Mouse (Mus musculus) CD4-positive, CD25-positive, alpha-beta regulatory T cell, adult 4 months (primary cell): Measurements from ENCODE around the gene Ncapg2. TPM values are rescaled to one million over a fixed set of nuclear protein-coding genes. Genes with fewer than 3 reads are reported as not detected.

Experiments used
- ATAC-seq: one replicate; pipeline ENCODE4 v1.8.0; 2017
- polyA plus RNA-seq, 2 experiments: library from polyadenylated mRNA; unstranded; fragments of 100-300 nt; shearing (Covaris generic); gene quantifications; one replicate each; pipeline ENCODE4 v1.2.1; 2017

The Ncapg2 gene
- 1 to 10 TPM; 7.1 to 8.4 TPM for polyA plus RNA-seq

GRCm38 (mm10) chr12:116405045-116405835 is at the start of gene Ncapg2:
Gene Ncapg2, plus strand, starts transcription at chr12:116405402.
- ATAC-seq = peak; percentile 99

DNA sequence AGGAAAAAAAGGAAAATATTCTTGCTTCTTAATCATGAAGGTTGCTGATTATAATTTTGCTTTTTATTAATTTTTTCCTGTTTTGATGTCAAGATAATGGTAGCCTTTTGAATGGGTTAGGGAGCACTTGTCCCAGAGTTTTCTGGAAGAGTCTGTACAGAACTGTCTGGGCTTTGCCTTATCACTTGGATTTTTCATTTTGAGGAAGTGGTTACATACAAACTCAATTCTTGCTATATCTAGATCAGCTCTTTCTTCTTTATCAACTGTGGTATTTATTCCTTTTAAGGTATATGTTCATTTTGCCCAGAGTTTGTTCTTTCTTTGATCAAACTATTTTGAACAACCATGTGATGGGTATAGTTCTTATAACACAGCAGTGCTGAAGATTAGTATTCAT is 43.1 kb upstream of the Ncapg2 start:
- no peak for ATAC-seq

DNA sequence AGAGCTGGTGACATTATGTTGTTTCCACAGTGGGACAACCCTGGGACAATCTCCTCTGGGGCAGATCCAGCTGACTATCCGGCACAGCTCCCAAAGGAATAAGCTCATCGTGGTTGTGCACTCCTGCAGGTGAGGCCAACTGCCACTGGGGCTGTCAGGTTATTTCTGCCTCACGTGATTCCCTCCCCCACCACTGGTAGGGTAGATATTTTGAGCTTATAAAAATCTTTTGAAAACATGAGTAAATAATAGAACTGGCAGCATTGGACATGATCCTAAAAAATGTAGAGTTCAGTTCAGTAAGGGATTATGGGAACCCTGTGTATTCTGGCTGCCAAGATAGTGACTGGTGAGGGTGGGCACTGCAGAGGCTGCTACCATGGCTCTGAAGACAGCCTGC is 38.3 kb upstream of the Ncapg2 start:
- ATAC-seq = no peak

DNA sequence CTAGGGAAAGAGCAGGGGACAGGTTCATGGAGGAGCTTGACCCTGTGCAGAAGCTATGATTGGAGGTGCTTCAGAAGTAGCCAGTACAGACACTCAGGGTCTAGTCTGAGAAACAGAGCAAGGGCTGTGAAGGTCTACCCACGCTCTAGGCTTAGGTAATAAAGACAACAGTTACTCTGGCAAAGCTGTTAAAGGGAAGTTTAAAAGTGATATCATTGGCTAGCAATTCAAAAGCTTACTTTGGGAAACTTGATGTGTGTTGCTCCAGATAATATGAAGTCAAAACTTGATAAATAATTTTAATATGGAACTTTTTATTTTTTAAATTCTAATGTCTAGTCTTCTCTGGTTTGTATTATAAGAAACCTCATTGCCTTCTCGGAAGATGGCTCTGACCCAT is 37.9 kb upstream of the Ncapg2 start:
- ATAC-seq = no peak

DNA sequence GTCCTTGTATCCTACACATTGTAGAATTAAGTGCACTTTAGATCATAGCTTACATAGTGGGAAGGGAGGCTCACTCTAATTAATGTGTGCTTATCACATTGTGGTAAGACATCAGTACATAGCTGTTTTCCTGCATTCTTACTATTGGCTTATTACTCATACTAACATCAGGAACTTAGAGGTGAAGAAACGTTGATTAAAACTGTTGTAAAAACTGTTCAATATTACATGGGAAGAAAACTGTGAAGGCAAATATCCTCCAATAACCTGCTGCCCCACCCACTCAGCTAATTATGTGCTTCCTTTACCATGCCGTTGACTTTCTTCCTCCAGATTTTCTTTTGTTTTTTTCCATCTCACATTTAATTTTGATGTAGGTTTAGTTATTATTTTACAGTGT is 36.3 kb upstream of the Ncapg2 start:
- no peak for ATAC-seq

DNA sequence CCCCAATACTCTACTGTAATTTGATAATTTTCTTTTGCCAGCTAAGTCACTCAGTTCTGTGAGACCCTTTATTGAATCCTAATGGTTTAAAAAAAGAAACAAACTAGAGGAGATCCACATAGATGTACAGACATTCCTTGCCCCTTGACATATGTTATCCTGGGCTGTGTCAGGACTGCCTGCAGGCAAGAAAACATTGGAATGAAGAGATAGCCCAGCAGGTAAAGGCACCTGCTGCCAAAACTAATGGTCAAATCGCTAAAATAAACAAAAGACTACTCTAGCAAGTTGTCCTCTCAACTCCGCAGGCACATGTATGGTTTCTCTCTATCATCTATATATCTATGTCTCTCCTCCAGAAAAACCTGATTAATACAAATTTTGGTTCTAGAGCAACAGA is 22.1 kb upstream of the Ncapg2 start:
- ATAC-seq = no peak

GRCm38 (mm10) chr12:116383995-116384394 is 21.2 kb upstream of the Ncapg2 start:
- ATAC-seq = peak; percentile 46

- no peak for ATAC-seq
These were observed 18.4 kb upstream of the Ncapg2 start for GRCm38 (mm10) chr12:116386802-116387201.

GRCm38 (mm10) chr12:116389868-116390267 is 15.3 kb upstream of the Ncapg2 start:
- no peak for ATAC-seq

GRCm38 (mm10) chr12:116394327-116394726 is 10.9 kb upstream of the Ncapg2 start:
- no peak for ATAC-seq

GRCm38 (mm10) chr12:116395312-116395711 is 9.9 kb upstream of the Ncapg2 start:
- ATAC-seq = no peak

- ATAC-seq = no peak
These were observed 9.0 kb upstream of the Ncapg2 start for GRCm38 (mm10) chr12:116396072-116396695.

DNA sequence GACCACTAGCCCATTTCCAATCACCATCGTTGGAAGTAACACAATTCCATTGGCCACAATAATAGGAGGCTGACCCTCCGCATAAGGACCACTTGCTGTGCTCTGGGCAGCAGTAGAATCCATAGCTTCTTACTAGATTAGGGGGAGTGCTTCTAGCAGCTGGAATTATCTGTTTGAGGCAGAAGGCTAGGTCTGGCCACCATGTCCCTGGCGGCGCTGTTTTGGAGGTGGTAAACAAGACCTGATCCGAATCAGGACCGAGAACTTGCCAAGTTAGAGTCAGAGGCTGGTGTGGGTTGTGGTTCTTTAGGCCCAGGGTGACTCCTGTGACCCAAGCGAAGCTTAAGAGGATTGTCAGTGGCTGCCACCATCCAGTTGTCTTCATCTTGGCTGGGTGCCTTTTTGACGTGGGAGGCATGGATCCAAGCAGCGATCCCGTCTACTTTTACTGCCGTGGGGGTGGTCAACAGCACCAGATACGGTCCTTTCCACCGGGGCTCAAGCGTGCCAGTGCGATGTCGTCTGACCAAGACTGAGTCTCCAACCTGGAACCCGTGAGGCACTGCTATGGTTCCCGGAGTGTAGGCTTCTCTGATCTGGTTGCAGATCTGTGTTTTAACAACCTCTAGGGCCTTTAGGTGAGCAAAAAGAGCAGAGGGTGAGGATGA is 1.1 kb upstream of the Ncapg2 start:
- no peak for ATAC-seq

- no peak for ATAC-seq
These were observed 594 bp downstream of the Ncapg2 start for GRCm38 (mm10) chr12:116405836-116406155.

DNA sequence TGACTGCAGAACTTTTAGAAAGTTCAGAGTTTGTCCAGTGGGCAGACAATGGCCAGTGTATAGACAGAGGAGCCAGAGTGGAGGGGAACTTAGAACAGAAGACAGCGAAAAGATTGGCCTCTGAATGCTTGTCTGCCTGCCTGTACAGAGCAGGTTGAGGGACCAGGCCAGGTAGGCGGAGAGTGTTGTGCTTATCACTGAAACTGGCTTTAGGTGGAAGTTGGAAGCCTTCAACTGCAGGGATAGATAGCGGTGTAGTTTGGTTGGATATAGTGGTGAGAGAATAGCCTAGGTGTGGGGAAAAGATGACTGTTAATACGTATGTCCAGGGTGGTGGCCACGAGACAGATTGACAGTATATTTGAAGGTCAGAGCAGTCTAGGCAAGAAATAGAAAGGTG is 2.7 kb downstream of the Ncapg2 start:
- no peak for ATAC-seq

GRCm38 (mm10) chr12:116414941-116415340 is 9.7 kb downstream of the Ncapg2 start:
- no peak for ATAC-seq

- ATAC-seq = peak; percentile 77
These were observed 11.3 kb downstream of the Ncapg2 start for GRCm38 (mm10) chr12:116416514-116416913.

DNA sequence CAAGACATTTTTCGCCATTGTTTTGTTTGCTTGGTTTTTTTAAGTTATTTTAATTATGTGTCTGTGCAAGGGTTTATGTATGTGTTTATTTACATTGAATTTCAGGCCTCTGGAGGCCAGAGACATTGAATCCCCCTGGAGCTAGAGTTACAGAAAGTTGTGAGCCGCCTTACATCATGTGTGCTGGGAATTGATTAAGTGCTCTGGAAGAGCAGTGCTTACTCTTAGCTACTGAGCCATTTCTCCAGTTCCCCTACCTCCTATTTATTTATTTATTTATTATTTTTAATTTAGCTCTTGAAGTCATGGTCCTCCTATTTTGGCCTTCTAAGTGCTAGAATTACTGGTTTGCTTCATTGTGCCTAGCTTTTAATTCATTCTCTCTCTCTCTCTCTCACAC is 16.5 kb downstream of the Ncapg2 start:
- ATAC-seq = no peak

- ATAC-seq = no peak
These were observed 20.2 kb downstream of the Ncapg2 start for GRCm38 (mm10) chr12:116425392-116425791.

- ATAC-seq = no peak
These were observed 28.5 kb downstream of the Ncapg2 start for GRCm38 (mm10) chr12:116433742-116434141.

- no peak for ATAC-seq
These were observed 30.0 kb downstream of the Ncapg2 start for GRCm38 (mm10) chr12:116435232-116435631.

GRCm38 (mm10) chr12:116436125-116436524 is 30.9 kb downstream of the Ncapg2 start:
- no peak for ATAC-seq

DNA sequence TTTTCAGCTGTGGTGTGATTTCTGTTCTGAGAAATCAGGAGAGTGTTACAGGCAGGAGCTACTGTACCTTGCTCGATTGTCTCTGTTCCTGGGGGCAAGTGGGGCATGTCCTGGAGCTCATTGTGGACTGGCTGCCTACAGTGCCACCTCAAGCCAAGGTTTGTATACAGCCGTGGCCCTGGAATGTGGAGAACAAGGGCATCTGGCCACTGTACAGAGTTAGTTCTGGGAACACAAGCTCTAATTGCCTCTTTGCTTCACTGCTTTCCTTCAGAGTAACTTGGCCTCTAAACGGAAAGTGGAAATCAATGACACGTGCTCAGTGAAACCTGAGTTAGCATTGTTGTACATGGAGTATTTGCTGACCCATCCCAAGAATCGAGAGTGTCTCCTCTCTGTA is 33.4 kb downstream of the Ncapg2 start:
- ATAC-seq = no peak

DNA sequence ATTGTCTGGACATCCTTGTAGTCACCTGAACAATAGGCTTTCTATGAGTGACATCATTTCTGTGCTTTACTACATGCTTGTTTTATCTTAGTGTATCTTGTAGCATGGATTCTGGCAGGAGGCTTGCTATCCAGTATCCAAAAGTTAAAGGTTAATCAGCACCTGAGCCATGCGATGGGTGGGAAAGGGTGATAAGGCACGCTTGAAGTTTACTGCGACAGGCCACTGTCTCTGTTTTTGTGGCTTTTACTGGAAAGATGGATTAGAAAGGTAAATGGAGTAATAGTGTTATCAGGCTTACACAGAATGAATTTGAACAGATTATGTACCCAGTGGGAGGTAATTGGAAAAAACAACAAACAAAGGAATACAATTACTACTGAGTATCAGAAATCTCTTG is 37.0 kb downstream of the Ncapg2 start:
- no peak for ATAC-seq
